Comparison of ENCODE assay signal across 2 mouse cellular contexts in the genomic region with DNA sequence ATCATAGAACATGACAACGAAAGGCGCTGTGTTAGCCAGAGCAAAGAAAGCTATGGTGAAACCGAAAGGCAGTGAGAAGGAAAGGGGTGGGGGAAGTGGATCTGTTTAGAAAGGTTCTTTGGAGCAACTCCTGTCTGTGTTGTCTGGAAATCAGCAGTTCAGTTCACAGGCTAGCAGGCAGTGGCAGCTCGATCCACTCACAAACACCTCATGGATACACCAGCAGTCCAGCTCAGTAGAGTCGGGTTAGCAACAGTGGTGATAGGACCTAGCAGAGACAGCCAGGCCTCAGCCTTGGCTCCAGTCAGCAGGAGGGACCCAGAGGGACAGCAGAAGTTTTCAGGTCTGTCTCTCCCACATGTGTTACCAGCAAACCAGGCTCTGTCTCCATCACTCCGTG. TPM values are rescaled to one million over a fixed set of nuclear protein-coding genes. Genes with fewer than 3 reads are reported as not detected.
"Had no signal": no experiment of that assay in that cellular context is flagged by ENCODE, and none has a peak within 500 bp of the region (broad histone marks: within the 10 kb centered on the region; RNA-seq: fewer than 3 reads in every experiment).

No protein-coding gene starts in this region.

RNA-seq across cellular contexts. Expression of gene Wasf3, which starts 16.2 kb away (rescaled TPM):
- total RNA-seq: granulocyte monocyte progenitor cell, adult 5-6 weeks; hematopoietic stem cell, adult 5-6 weeks had no signal
